Mouse (Mus musculus) cortical plate, adult 2 months (tissue): Measurements from ENCODE around the gene 1810009A15Rik. TPM values are rescaled to one million over a fixed set of nuclear protein-coding genes. Genes with fewer than 3 reads are reported as not detected.

Experiments used
- H3K27ac ChIP-seq: fragments of 200-500 bp; 2 replicates; pipeline ENCODE4 v1.5.1; 2012; ENCODE audit warnings: low read length, control low read depth, inconsistent platforms; ENCODE audit not compliant: insufficient read depth
- H3K4me1 ChIP-seq: fragments of 200-500 bp; 2 replicates; pipeline ENCODE4 v1.6.1; 2011; ENCODE audit warnings: low read length; ENCODE audit not compliant: control insufficient read depth, insufficient read depth
- H3K4me3 ChIP-seq: fragments of 200-500 bp; 2 replicates; pipeline ENCODE4 v1.5.1; 2011; ENCODE audit warnings: mild to moderate bottlenecking, low read length, control low read depth; ENCODE audit not compliant: insufficient read depth
- CTCF ChIP-seq: fragments of 200-500 bp; IDR thresholded peaks from 2 replicates; pipeline ENCODE4 v1.5.1; 2011; ENCODE audit warnings: mild to moderate bottlenecking, control low read depth, low read length; ENCODE audit not compliant: insufficient read depth; ENCODE audit errors: extremely low read depth
- POLR2A ChIP-seq: fragments of 200-500 bp; IDR thresholded peaks from 2 replicates; pipeline ENCODE4 v1.6.1; 2011; ENCODE audit warnings: mild to moderate bottlenecking, low read length, control low read depth; ENCODE audit not compliant: insufficient read depth; ENCODE audit errors: extremely low read depth
- polyA plus RNA-seq: library from polyadenylated mRNA; depleted of rRNA; stranded (reverse); fragments of >200 nt; gene quantifications from 2 replicates; pipeline ENCODE4 v1.2.3, GENCODE M21; 2012

The 1810009A15Rik gene
- polyA plus RNA-seq, 1 experiment = 41.3 TPM

DNA sequence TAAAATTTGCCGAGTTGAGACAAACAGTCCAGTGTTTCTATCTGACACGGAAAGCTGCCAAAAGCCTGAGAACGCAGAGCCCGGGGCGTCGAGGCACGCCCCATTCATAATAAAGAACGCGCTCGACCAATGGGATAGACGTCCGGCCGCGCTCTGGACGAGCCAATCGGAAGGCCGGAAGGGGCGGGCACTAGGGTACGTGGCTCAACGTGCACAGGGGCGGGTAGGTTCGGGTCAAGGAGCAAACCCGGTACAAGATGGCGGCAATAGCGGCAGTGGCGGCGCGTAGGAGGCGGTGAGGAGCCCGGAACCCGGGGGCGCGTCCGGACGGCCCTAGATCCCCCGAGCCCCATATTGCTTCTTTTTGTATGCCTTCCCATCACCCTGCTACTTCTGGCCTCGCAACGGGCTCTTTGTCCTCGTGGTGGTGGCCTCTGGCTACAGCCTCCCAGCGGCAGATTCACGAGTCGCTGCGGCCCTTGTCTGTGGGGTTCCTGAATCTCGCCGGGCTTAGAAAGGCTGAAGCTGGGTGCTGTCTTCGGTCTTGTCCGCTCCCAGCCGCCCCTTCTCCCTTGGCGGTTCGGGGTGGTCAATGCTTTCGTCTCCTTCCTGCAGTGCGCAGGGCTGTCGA is 9.3 kb downstream of the 1810009A15Rik start, which contains the start of gene Ganab:
Gene Ganab (plus strand): TSS at position 207 of the 631 bp plus-strand sequence.
- Histone ChIP-seq H3K4me3 (peak within 1 kb of the TSS; percentile 80), H3K27ac (peak within 1 kb of the TSS; percentile 40; the same call in 1 of the 2 replicates), H3K4me1 (no peaks in the 10 kb centered on the region; the same call in 1 of the 2 replicates)
- TF ChIP-seq CTCF = no peak
- TF ChIP-seq POLR2A = peak; percentile 72; the same call in 1 of the 2 replicates

DNA sequence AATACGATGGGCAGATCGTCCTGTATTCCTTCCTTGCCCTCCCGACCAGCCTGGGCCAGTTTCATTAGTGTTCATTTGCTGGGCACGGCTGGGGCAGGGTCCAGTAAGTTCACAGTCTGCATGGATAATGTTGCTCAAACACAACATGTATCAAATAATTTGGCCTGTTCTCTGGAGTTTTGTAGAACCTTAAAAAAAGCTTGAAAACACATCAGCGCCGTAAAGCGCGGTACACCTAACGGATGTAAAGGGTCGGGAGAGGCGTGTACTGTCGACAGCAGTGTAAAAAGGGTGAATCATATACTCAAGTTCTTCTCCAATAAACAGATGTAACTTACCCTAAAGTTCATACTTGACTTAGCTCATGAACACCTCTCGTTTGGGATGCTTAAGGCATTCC is 9.9 kb downstream of the 1810009A15Rik start:
- H3K27ac ChIP-seq = 0 out of 2 replicates have a peak overlapping the region, but pooled peaks have one; percentile 40
- no peaks in the 10 kb centered on the region; the same call in 1 of the 2 replicates for H3K4me1 ChIP-seq
- TF ChIP-seq CTCF (no peak), POLR2A (no peak)
- peak overlapping the region; percentile 80 for H3K4me3 ChIP-seq

DNA sequence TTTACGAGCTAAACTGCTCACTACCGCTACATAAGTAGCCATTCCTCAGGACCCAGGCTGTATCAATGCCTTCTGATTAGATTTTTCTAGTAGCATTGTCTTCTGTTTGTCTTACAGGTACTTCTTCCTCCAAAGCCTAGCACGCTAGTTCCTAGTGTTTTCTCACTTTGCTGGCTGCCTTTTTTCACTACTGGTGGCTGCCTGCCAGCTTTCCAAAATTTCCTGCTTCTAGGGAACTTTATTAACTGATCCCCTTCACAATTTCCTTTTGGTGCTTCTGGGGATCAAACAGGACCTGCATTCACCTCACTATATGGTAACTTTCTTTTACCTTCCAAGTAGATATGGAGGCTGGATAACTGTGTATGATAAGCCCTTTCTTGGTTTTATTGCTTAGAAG is 10.4 kb downstream of the 1810009A15Rik start:
- H3K4me1 ChIP-seq = no peaks in the 10 kb centered on the region; the same call in 1 of the 2 replicates
- no peak for TF ChIP-seq CTCF
- no peak for TF ChIP-seq POLR2A
- no peak overlapping the region for H3K27ac ChIP-seq
- no peak overlapping the region; the same call in 1 of the 2 replicates for H3K4me3 ChIP-seq

DNA sequence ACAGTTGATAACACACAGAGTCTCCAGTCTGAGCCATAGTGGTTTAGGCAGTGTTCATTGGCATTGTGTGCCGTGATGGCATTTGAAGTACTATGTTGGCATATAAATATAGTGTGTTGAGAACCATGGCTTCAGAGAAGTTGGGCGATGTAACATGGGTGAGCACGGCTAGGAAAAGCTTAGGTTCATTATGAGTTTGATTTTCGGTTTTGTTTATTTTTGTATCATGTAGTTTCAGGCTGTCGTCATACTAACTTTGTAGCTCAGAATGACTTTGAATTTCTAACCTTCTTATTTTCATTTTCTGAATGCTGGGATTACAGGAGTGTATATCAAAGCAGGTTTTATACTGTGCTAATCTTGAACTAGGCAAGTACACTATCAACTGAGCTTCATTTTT is 14.8 kb downstream of the 1810009A15Rik start:
- Histone ChIP-seq H3K4me3 (no peak overlapping the region), H3K4me1 (no peaks in the 10 kb centered on the region; the same call in 1 of the 2 replicates), H3K27ac (no peak overlapping the region)
- TF ChIP-seq POLR2A = no peak

DNA sequence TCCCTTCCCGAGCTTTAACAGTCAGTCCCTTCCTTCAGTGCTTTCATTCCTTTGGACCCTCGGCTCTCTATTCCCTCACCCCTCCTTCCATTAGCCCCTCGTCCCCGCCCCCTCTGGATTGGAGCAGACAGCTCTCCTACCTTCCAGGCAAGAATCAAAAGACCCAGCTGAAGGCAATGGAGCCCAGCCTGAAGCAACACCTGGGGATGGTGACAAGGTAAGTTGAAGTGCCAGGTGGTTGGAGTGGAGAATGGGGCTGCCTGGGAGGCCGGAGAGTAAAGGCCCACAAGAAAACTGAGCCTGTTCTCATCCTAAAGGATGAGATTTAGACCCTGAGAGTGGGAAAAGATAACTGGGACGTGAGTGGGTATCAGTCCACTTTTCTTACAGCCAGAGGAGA is 19.9 kb downstream of the 1810009A15Rik start:
- peaks cover 3% of the 10 kb centered on the region for H3K4me1 ChIP-seq
- H3K4me3 ChIP-seq = no peak overlapping the region
- no peak for TF ChIP-seq POLR2A
- TF ChIP-seq CTCF = no peak
- no peak overlapping the region for H3K27ac ChIP-seq

DNA sequence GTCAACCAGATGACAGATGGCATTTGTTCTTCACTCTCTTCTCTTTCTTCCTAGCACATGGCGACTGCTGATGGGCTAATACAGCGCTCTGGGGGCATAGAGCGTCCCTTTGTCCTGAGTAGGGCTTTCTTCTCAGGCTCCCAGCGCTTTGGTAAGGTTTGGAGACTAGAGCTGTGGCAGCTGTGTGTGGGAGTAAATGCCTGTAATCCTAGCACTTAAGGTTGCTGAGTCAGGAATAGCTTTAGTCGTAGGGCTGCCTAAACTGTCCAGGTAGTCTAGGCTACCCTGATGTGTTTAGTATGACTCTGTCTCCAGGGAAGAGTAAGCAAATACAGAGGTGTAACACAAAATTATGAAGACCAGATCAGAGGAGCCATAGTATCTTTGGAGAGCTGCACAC is 23.2 kb downstream of the 1810009A15Rik start:
- Histone ChIP-seq H3K4me3 (no peak overlapping the region), H3K27ac (no peak overlapping the region), H3K4me1 (peaks cover 3% of the 10 kb centered on the region)
- TF ChIP-seq POLR2A = no peak
- no peak for TF ChIP-seq CTCF

DNA sequence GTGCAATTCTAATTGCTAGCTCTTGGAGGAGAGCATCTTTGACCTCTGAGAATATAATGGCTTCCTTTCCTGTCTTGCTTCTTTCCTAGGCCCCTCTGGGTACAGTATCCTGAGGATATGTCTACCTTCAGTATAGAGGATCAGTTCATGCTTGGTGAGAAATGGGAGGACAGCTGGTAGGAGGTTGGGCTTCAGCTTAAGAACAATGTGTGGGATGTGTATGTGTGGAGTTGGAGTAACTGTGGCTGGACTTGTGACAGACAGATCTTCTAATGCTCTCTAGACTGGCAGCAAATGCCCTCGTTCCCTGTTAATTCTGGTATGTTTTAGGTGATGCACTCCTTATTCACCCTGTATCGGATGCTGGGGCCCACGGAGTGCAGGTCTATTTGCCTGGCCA is 25.6 kb downstream of the 1810009A15Rik start:
- no peak for TF ChIP-seq CTCF
- no peak for TF ChIP-seq POLR2A
- Histone ChIP-seq H3K4me1 (peaks cover 3% of the 10 kb centered on the region), H3K4me3 (no peak overlapping the region), H3K27ac (0 out of 2 replicates have a peak overlapping the region, but pooled peaks have one; percentile 35)

DNA sequence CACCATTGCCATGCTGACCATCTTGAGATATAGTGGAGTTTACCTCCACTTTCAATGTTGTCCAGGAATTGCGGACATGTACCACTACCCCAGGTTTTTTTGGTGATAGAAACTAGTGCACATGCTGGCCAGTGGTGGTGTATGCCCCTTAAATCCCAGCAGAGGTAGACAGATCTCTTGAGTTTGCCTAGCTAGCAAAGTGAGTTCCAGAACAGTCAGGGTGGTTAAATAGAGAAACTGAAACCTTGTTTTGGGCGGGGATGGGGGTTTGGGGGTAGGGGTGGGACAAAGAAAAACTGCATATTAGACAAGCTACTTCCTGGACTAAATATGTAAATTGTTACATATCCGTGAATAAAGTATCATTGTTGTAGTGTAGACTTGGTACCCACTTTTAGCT is 30.3 kb downstream of the 1810009A15Rik start:
- Histone ChIP-seq H3K27ac (no peak overlapping the region), H3K4me3 (no peak overlapping the region), H3K4me1 (peaks cover 3% of the 10 kb centered on the region; the same call in 1 of the 2 replicates)
- TF ChIP-seq POLR2A (no peak), CTCF (no peak)

DNA sequence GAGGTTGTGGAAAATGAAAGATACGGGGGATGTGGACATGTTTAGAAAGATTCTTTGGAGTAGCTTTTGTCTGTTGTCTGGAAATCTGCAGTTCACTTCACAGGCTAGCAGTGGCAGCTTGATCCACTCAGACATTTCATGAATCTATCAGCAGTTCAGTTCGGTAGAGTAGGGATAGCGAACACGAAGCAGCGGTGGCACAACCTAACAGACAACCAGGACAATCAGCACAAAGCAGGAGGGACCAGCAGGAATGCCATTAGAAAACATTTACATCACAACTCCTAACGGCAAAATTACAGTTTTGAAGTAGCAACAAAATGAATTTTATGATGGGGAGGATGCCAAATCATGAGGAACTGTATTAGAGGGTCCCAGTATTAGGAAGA is 31.0 kb downstream of the 1810009A15Rik start:
- Histone ChIP-seq H3K4me1 (peaks cover 3% of the 10 kb centered on the region; the same call in 1 of the 2 replicates), H3K27ac (peak overlapping the region; percentile 67), H3K4me3 (peak overlapping the region; percentile 73; the same call in 1 of the 2 replicates)
- TF ChIP-seq POLR2A = no peak
- TF ChIP-seq CTCF = no peak
